Mouse (Mus musculus) megakaryocyte-erythroid progenitor cell, adult 5-6 weeks (primary cell): Measurements from ENCODE around the gene Rtkn2. TPM values are rescaled to one million over a fixed set of nuclear protein-coding genes. Genes with fewer than 3 reads are reported as not detected.
"Not testable (repeated sequence)": the region's sequence is repeated elsewhere in the genome, so short reads cannot be mapped to it uniquely, and the experiment has no call there.

Experiments used
- ATAC-seq: replicated peaks from 2 replicates; pipeline ENCODE4 v1.8.0; 2016; ENCODE audit warnings: mild to moderate bottlenecking, inconsistent platforms; ENCODE audit not compliant: severe bottlenecking, poor library complexity, low FRiP score, low TSS enrichment
- total RNA-seq, 2 experiments: library from RNA; stranded (forward) in 1 of 2; stranded (reverse) in 1 of 2; fragments of 200-1000, 215-1000 nt in 1 of 2; fragments of >200 nt in 1 of 2; fragmentation: Nextera tagmentation in 1 of 2; gene quantifications; 2 replicates each; pipeline ENCODE4 v1.2.3; 2014 to 2017

The Rtkn2 gene
- total RNA-seq, 2 experiments from 2014 or later: 1.6 TPM; not detected in 1

- no peak for ATAC-seq
Observed at GRCm38 (mm10) chr10:68096395-68096794, 117.0 kb downstream of the Rtkn2 start.

GRCm38 (mm10) chr10:68097821-68098675, 118.7 kb downstream of the Rtkn2 start:
- no peak for ATAC-seq

- ATAC-seq: not testable (repeated sequence)
Observed at GRCm38 (mm10) chr10:68099801-68100200, 120.4 kb downstream of the Rtkn2 start.

- no peak for ATAC-seq
Observed at GRCm38 (mm10) chr10:68100506-68100905, 121.1 kb downstream of the Rtkn2 start.

GRCm38 (mm10) chr10:68101251-68101650, 121.9 kb downstream of the Rtkn2 start:
- no peak for ATAC-seq

GRCm38 (mm10) chr10:68102566-68102965, 123.2 kb downstream of the Rtkn2 start:
- ATAC-seq: peak; percentile 86

- ATAC-seq: peak; percentile 61
Observed at GRCm38 (mm10) chr10:68103078-68103855, 123.9 kb downstream of the Rtkn2 start.

- ATAC-seq: peak; percentile 66
Observed at GRCm38 (mm10) chr10:68103988-68104387, 124.6 kb downstream of the Rtkn2 start.

GRCm38 (mm10) chr10:68104481-68104880, 125.1 kb downstream of the Rtkn2 start:
- peak; percentile 54 for ATAC-seq

- ATAC-seq: no peak
Observed at GRCm38 (mm10) chr10:68104881-68105781, 125.8 kb downstream of the Rtkn2 start.

GRCm38 (mm10) chr10:68106351-68106950, 127.1 kb downstream of the Rtkn2 start:
- ATAC-seq: no peak

- no peak for ATAC-seq
Observed at GRCm38 (mm10) chr10:68107716-68108115, 128.3 kb downstream of the Rtkn2 start.

Other genes starting within 250 kb of the Rtkn2 start
- gene Zfp365, start 66.9 kb upstream of the Rtkn2 start, total RNA-seq (2014; fragmentation: Nextera tagmentation): not detected in 2 replicates
- 0.23 TPM in 1 of 2 replicates, not detected in the other for gene Zfp365, start 66.9 kb upstream of the Rtkn2 start, total RNA-seq (2017)